Mouse (Mus musculus): ENCODE measurements at regions not wholly inside any gene's neighbourhood (a gene's known extent, or its start where the extent isn't known, plus 50 kb on each side); places are given as distances from the start of the nearest gene placed in this dataset.

DNA sequence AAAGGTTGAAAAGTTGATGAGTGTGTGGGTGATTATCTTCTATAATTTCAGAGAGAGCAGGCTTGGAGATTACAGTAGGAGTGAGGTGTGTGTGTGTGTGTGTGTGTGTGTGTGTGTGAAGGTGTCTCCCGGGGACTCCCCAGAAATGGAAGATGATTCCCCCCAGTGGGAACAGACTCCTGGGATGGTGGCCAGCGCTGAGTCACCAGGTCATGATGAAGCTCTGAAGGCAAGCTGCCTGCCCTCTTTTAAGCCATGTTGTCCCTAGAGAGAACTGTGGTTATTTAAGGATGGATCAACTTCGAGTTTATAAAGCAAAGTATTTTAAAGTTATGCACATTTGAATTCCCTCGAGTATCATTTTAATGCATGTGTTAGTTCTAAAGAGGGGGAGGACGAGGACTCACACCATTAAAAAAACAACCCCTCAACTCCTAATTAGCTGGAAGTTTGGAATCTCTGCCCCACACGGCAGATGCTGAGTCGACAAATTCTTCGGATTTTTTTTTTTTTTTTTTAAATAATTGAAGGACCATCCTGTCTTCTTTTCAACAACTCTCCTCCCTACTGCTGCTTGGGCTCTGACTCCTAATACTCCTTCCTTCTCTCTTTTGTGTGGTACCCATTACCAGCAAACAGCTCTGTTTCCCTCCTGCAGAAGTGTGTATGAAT, 186.6 kb downstream of the Ly86 start:
- Histone ChIP-seq H3K9ac (ENCODE audit: insufficient read depth, low read depth) (no peak overlapping the region), H3K36me3 (replicated peaks in 1 of 2; ENCODE audit: control insufficient read depth in 1 of 2, insufficient read depth in 1 of 2, low read length in 1 of 2) (no peaks in the 10 kb centered on the region), H3K4me1 (ENCODE audit: control insufficient read depth in 1 of 2, insufficient read depth in 2 of 2) (peaks cover 0 to 12% of the 10 kb centered on the region in 2 experiments; a peak in 3 of 4 replicates), H3K27ac (ENCODE audit: insufficient read depth, low read depth) (no peak overlapping the region), H3K4me3 (replicated peaks in 1 of 3; ENCODE audit: low read depth in 2 of 3, low read length in 2 of 3, poor library complexity in 1 of 3) (no peak overlapping the region), H3K4me2 (ENCODE audit: insufficient read depth, low read depth, poor library complexity, severe bottlenecking) (no peak overlapping the region), H3K79me2 (replicated peaks; ENCODE audit: control insufficient read depth, extremely low read depth, insufficient read depth, poor library complexity, severe bottlenecking) (no peaks in the 10 kb centered on the region), H3K27me3 (replicated peaks) (peaks cover 2% of the 10 kb centered on the region), H3K9me3 (replicated peaks; ENCODE audit: low read length) (no peaks in the 10 kb centered on the region)
- in situ Hi-C loops (cut with MboI; ENCODE audit: low pct_ligation_motif_present, low pct_unique_long_range_greater_than_20kb, low sequenced_read_pairs), result loop anchor here (25.0 kb wide), 1 partner anchor 431 kb away; no protein-coding TSS in a partner anchor
- TF ChIP-seq MAFK (IDR thresholded peaks at IDR 0.05; ENCODE audit: insufficient replicate concordance, low read length) (peak; percentile 86), ZC3H11A (IDR thresholded peaks at IDR 0.05; ENCODE audit: low read depth, low read length) (no peak), SIN3A (IDR thresholded peaks at IDR 0.05; ENCODE audit: low read length) (no peak)
- no peak for DNase-seq (ENCODE audit: extremely low read depth)
- dilution Hi-C loops (cut with MboI; ENCODE audit: extremely low pct_ligation_motif_present, extremely low pct_unique_long_range_greater_than_20kb, low sequenced_read_pairs), result no loop called here

DNA sequence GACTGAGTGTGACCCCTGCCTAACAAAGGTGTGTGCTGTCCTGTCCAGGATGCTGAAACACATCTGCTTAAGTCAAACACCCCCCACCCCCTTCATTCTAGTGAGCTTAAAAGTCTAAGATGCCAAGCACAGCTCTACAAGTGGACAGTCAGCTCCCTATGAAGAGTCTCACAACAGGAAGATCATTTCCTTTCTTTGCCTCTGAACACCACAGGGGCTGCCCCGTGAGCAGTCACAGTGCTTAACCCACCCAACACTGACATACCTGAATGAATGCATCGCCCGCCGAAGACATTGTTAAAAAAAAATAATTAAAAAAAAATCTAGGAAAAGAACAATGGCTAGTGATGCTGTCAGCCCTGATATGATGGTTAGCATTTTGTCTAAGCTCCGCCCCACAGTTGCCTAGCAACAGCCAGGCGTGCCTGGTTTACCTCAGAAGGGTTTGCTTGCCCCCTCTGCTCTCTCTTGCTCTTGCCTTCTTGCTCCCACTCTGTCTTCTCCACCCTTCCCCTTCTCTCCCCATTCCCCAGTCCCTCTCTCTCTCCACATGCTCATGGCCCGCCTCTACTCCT, 187.7 kb downstream of the Ly86 start:
- Histone ChIP-seq H3K79me2 (replicated peaks; ENCODE audit: control insufficient read depth, extremely low read depth, insufficient read depth, poor library complexity, severe bottlenecking) (no peaks in the 10 kb centered on the region), H3K9ac (ENCODE audit: insufficient read depth, low read depth) (no peak overlapping the region), H3K27ac (ENCODE audit: insufficient read depth, low read depth) (no peak overlapping the region), H3K4me2 (ENCODE audit: insufficient read depth, low read depth, poor library complexity, severe bottlenecking) (no peak overlapping the region), H3K4me1 (ENCODE audit: control insufficient read depth in 1 of 2, insufficient read depth in 2 of 2) (peaks cover 0 to 12% of the 10 kb centered on the region in 2 experiments; a peak in 3 of 4 replicates), H3K36me3 (replicated peaks in 1 of 2; ENCODE audit: control insufficient read depth in 1 of 2, insufficient read depth in 1 of 2, low read length in 1 of 2) (no peaks in the 10 kb centered on the region), H3K27me3 (replicated peaks) (peaks cover 2% of the 10 kb centered on the region), H3K9me3 (replicated peaks; ENCODE audit: low read length) (no peaks in the 10 kb centered on the region), H3K4me3 (replicated peaks in 1 of 3; ENCODE audit: low read depth in 2 of 3, low read length in 2 of 3, poor library complexity in 1 of 3) (no peak overlapping the region)
- dilution Hi-C loops (cut with MboI; ENCODE audit: extremely low pct_ligation_motif_present, extremely low pct_unique_long_range_greater_than_20kb, low sequenced_read_pairs) (no loop called here), in situ Hi-C loops (cut with MboI; ENCODE audit: low pct_ligation_motif_present, low pct_unique_long_range_greater_than_20kb, low sequenced_read_pairs) (loop anchor here (25.0 kb wide), 1 partner anchor 430 kb away; no protein-coding TSS in a partner anchor)
- peak; percentile 24 for DNase-seq (ENCODE audit: extremely low read depth)
- TF ChIP-seq NRF1 (IDR thresholded peaks at IDR 0.05; ENCODE audit: low read depth, low read length) (no peak), RCOR1 (conservative IDR thresholded peaks at IDR 0.05; ENCODE audit: low read depth, low read length) (no peak), MAFK (IDR thresholded peaks at IDR 0.05; ENCODE audit: insufficient replicate concordance, low read length) (no peak), TCF12 (IDR thresholded peaks at IDR 0.05; ENCODE audit: low read depth, low read length) (no peak), MAX (IDR thresholded peaks at IDR 0.05; ENCODE audit: low read length) (no peak), JUN (IDR thresholded peaks at IDR 0.05; ENCODE audit: insufficient read depth, low read depth, low read length) (no peak), MEF2A (IDR thresholded peaks at IDR 0.05; ENCODE audit: borderline replicate concordance, low read depth, low read length) (no peak), IRF4 (IDR thresholded peaks at IDR 0.05; ENCODE audit: low read depth, low read length) (no peak), JUND (conservative IDR thresholded peaks at IDR 0.05; ENCODE audit: low read depth, low read length) (no peak), RAD21 (IDR thresholded peaks at IDR 0.05; ENCODE audit: low read depth, low read length) (no peak), MAZ (IDR thresholded peaks at IDR 0.05; ENCODE audit: low read depth, low read length) (no peak), ZMIZ1 (IDR thresholded peaks at IDR 0.05; ENCODE audit: low read depth, low read length) (no peak), USF2 (conservative IDR thresholded peaks at IDR 0.05; ENCODE audit: low read depth, low read length) (no peak)
